Mouse (Mus musculus) spleen, postnatal 4 days (tissue): ENCODE data around the gene Crtc2.

Experiments used
- DNase-seq, 2 experiments: peaks; one replicate each; pipeline ENCODE4 v3.0.0; 2022; ENCODE audit warnings: low spot score in 2 of 2

Gene Crtc2

DNA sequence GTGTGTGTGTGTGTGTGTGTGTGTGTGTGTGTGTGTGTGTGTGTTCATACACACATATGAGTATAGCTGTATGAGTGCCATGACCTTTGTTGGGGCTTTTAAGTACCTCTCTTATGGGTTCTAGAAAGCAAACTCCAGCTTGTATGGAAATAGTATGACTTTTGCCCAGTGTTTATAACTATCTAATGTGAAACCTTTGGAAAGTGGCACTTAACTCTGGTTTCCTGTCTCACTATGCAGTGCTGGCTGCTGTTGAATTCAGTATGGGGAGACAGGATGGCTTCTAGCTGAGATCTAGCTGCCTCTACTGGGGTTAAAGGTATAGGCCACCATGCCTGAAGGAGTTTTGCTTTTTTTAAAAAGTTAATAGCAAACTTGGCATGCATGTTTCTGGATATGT is 55.6 kb downstream of the Crtc2 start:
- DNase-seq = no peak

DNA sequence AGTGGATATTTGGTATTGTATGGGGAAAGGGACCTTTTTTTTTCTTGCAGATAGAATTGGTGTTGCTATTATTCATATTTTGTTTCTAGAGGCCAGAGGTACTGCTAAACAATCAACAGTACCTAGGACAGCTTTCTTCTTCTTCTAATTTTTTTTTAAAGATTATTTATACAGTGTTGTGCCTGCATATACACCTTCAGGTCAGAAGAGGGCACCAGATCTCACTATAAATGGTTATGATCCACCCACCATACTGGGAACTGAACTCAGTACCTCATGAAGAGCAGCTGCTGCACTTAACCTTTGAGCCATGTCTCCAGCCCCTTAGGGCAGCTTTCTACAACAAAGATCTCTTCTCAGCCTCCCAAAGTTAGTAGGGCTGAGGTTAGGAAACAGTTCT is 59.4 kb downstream of the Crtc2 start:
- DNase-seq = no peak
